Mouse (Mus musculus) gastrocnemius, postnatal 36 days (tissue): ENCODE results near the gene Rbms3. TPM values are rescaled to one million over a fixed set of nuclear protein-coding genes. Genes with fewer than 3 reads are reported as not detected.

Experiments used
- DNase-seq, 2 experiments: peaks; one replicate each; pipeline ENCODE4 v3.0.0; 2022
- intact Hi-C: fragments of 180-260 bp; cut with DNase I; formaldehyde crosslinking; loops from one replicate; pipeline ENCODE4 v1.15.1; 2025
- total RNA-seq, 2 experiments: library from RNA; stranded (reverse); gene quantifications; 2 replicates each; pipeline ENCODE4 v1.2.3; 2021

Gene Rbms3
- total RNA-seq, 2 experiments from 2014 or later: 7.3 to 7.8 TPM

DNA sequence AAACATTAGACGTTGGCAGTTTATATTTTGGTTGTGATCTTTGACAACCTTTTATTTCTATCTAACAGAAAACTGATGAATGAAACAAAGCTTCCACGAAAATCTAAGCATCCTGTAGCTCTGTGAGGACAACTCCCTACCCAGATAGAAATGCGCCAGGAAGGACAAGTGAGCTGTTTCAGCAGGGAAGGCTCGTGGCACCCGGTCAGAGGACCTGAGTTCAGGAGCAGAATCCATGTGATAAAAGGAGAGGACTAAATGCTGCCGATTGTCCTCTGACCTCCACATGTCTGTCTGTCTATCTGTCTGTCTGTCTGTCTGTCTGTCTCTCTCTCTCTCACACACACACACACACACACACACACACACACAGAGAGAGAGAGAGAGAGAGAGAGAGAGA is 757.4 kb downstream of the Rbms3 start:
- intact Hi-C loops: no loop called here
- DNase-seq: no peak

DNA sequence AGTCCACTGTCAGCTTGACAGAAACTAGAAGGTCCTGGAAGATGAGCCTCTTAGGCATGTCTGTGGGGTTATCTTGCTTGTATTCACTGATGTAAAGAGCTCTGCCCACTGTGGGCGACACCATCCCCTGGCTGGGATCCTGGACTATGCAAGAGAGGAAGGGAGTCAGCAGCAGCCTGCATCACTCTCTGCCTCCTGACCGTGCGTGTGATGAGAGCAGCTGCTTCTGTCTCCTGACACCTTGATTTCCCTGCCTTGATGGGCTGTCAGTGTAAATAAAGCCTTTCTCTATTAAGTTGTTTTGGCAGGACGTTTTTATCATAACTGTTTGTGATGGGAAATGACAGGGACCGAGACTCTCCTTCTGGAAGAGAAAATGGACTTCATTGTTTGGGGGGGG is 758.1 kb downstream of the Rbms3 start:
- no peak for DNase-seq
- intact Hi-C loops: no loop called here

DNA sequence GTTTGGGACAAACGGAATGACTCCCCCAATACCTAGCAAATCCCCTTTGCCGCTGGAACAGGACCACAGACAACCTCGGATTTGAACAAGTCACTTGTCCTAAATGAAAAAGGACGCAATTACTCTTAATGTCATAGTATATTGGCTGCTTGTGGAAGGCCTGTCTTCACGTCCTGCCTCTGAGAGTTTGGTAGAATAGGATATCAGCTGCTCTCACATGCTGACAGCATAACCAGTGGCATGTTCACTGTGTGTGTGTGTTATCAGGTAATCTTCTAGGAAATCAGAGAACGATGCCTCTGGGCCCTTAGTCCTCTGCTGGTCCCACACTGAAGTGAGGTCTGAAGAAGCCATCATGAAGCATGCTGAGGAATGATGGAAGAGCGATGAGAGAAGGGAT is 763.7 kb downstream of the Rbms3 start:
- no peak for DNase-seq
- intact Hi-C loops: no loop called here

DNA sequence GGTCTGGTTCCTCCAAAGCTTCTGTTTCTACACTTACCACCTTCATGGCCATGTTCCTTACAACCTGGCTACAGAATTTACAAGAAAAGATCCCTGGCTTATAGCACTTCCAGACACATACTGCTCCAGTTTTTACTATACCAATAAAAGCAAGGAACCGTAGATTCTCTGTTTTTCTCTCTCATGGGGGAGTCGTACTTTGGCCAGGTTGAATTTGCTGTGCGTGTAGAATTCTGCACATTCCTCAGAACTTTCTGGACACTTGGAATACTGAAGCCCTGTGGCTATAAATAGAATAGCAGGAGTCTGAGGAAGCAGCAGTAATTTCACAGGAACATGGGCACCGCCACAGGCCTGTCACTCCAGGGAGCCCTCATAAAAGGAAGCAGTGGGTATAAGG is 766.1 kb downstream of the Rbms3 start:
- intact Hi-C loops: no loop called here
- DNase-seq: no peak

DNA sequence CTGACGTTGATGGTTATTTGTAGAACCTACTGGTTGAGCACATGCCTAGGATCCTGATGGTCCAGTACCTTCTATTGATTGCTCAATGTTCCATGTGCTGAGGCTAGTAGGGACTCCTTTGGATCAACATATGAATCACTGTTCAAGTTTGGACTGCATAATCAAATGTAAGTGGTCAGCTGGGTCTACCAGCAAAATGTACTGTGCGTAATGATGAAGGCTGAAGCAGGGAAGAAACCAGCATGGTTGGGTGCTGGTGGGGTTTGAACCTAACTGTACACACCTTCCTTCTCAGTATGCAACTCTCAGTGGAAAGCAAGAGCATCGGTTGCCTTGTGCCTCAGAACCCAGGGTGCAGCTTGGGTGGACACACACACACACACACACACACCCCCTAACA is 767.4 kb downstream of the Rbms3 start:
- intact Hi-C loops: no loop called here
- no peak for DNase-seq

DNA sequence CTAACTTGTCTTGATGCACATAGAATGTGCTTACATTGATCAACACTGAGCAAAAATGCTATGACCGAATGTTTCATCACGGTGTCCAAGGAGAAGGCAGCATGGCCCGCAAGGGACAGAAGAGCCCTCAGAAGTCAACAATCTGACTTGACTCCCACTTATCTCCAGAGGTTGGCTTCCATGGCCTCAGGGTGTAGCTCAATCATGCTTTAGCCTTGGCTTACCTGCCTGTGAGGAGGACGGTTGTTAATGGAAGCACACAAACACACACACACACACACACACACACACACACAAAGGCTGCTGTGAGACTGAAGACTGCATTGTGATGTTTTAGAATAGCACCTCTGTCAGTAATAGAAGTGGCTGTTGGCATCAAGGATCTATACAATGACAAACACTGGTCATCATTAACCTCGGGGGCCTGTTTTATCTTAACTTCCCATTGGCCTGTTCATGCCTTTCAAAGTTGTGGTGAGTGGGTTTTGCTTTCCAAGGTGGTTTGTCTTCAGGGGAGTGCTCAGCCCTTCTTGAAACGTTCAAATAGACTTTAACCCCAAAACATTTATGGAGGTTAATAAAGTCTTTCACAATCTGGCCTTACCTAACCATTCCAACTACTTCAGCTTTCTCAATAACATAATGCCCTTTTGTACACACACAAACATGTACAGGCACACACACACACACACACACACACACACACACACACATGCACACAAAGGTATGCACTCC is 771.7 kb downstream of the Rbms3 start:
- DNase-seq: no peak
- intact Hi-C loops: no loop called here

DNA sequence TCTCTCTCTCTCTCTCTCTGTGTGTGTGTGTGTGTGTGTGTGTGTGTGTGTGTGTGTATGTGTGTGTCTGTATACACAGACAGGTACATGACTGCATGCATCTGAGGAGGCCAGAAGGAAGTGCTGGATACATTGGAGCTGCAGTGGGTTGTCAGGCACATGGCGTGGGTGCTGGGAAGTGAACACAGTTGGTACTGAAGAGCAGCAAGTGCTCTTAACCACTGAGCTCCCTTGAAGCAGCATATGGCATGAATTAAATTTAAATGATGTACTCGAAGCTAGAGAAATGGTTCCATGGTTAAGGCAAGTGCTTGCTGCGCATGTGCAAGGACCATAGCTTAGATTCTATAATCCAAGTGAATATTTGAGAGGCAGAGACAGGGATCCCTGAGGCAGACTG is 772.6 kb downstream of the Rbms3 start:
- DNase-seq: no peak
- intact Hi-C loops: no loop called here

DNA sequence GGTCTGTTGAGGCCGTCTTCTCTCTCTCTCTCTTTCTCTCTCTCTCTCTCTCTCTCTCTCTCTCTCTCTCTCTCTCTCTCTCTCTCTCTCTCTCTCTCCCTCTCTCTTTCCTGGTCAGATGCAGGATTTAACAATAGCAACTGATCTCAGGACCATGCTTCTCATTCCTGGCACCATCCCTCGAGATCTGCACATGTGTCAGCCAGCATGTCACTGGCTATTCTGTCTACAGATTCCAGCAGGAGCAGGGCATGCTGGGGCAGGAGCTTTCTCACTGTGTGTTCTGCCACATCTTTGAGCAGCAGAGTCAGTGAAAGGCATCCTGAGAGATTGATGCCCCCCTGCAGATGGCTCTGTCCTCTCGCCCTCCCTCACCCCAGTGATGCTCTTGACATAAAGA is 774.0 kb downstream of the Rbms3 start:
- DNase-seq: no peak
- intact Hi-C loops: no loop called here

DNA sequence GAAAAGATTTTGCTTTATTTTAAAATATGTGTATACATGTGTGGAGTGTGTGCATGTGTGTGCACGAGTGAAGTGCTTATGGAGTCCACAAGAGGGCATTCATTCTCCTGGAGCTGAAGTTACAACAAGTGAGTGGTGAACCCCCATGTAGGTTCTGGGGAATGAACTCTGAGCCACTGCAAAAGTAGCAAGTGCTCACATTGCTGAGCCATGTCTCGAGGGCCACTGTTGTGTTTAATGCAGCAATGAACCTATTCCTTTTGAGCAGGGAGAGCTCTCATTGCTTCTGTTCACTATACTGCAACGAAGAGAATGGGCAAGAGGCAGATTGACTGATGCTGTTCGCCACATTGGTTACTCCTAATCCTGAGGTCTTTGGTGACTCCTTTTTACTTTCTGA is 780.8 kb downstream of the Rbms3 start:
- DNase-seq: no peak
- intact Hi-C loops: no loop called here

DNA sequence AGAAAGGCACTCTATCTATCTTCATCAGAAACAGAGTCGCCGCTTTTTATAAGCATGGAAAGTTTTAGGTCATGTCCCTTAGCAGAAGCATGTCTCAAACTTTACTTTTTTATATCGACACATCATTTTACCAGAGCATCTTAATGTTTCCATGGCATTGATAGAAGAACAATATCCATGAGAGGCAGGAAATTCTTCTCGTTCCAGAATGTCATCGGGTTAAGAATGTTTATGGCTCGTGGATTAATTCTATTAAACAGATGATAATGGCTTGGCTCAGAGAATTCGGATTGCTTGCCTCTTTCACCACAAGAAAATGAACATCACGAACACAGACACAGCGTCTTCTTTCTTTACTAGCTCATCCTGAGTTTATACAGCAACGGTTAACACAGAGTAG is 781.5 kb downstream of the Rbms3 start:
- no peak for DNase-seq
- intact Hi-C loops: no loop called here

DNA sequence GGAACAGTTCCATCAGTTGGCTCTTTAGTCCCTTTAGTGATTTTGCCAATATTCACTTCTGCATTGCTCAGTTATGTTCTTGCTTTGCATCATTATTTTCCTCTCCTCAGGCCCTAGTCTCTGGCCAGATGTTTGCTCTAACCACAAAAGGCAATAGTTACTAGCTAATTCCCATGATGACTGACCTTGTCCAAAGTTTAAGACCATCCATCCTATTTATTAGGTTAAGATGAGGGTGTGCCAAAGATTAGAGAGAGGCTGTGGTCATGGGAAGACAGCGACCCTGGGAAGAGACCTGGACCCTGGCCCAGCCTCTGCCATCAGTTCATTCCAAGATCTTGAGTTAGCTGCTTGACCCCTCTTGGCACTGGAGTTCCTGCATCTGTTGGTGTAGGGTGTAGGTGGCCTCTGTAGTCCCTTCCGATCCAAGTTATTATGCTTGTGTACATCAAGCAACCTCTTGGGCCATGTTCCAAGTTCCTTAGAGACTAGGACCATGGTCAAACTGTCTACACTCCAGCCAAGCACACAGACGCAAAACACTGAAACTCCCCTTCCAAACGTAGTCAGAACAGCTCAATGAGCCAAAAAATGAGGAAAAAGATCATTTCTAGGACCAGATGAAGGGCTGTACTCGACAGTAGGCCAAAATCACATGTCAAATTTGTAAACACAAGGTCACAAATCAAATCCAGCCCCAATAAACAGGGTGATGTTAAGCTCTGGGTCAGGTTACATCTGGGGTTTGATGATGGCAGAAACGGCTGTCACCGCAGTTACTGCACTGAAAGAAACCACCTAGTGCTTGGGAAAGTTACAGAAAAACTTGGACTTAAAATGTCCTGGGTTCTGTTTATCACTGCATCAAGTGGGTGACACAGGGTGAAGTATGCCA is 782.2 kb downstream of the Rbms3 start:
- DNase-seq: peak; percentile 57 to 58
- intact Hi-C loops: no loop called here

DNA sequence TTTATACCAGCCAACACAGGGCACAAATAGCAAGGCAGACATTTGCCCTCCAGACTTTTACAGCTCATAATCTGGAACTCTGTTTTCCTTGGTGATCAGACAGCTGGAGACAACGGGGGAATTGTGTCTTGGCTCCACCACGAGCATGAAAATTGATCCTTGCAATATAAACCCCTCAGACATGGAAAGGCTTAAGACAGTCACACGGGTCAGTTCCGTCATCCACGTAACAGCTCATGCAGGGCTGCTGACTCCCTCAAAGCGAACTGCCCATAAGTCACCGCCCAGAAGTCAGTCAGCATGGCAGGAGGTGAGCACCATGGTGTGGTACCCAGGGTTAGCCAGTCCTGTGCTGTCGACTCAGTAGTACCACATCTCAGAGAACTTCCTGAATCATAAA is 794.8 kb downstream of the Rbms3 start:
- intact Hi-C loops: no loop called here
- no peak for DNase-seq

DNA sequence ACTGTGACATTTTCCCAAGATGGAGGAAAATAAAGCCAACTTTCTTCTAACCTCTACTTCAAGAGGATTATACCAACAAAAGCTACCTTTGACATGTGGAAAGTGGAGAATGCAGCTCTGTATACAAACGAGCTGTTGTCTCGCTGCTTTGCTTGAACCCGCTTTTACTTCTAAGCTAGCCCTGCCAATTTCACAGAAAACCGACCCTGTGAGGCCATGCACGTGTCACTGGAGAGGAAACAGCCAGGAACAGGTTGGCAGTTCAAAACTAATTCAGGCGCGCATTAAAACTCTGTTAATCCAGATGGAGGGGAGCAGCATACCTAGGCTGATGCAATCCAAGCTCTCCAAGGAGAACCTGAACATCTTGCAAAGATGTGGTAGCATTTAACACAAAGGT is 796.0 kb downstream of the Rbms3 start:
- DNase-seq: no peak
- intact Hi-C loops: no loop called here

DNA sequence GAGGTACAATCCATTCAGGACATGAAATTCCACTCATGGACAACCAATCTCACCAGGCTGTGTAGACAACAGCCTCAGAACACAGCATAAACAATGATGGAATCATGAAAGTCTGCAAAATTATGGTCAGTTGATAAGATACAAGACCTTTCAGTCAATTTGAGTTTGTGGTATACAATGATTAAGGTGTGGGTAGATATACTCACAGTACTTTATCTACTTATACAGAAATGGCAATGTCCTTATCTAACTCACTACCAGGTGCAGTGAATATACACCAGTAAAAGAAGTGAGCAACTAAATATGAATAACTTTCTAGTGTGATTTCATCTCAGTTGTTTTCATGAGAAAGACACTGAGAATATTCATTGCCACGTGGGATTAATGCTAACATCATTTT is 796.9 kb downstream of the Rbms3 start:
- intact Hi-C loops: no loop called here
- DNase-seq: no peak

DNA sequence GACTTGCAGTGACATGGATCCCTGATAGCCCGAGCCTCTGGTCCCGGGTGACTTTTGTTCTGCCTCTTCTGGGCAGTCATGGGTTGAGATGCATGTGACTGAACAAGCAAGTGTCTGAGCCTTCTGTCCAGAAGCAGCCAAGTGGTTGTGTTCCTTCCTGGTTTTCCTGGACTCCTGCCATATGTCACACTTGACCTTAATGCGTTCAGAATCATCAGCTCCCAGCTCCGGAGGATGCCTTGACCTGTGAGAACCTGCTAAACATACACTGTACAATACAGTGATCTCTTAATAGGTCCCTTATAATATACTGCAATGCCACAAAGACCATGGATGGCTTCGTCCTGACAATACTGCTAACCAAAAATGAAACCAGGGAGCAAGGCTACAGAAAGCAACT is 798.3 kb downstream of the Rbms3 start:
- DNase-seq: no peak
- intact Hi-C loops: no loop called here

DNA sequence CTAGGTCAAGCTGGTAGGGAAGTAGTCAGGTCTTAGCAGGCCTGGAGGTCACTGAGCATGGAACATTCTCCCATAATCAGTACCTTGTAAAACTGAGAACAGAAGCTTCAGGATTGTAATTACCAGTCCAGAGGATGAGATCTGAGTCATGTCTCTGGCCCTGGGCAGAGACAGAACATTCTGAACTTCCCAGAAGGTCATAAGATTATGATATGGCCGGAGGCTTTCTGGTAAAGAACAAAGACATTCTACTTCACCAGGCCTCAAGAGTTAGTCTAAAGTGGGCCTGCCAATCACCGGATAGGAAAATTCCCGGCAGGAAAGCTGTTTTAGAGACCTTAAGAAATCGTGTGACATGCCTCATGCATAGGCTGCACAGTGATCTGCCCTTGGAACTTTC is 799.8 kb downstream of the Rbms3 start:
- intact Hi-C loops: no loop called here
- DNase-seq: no peak

DNA sequence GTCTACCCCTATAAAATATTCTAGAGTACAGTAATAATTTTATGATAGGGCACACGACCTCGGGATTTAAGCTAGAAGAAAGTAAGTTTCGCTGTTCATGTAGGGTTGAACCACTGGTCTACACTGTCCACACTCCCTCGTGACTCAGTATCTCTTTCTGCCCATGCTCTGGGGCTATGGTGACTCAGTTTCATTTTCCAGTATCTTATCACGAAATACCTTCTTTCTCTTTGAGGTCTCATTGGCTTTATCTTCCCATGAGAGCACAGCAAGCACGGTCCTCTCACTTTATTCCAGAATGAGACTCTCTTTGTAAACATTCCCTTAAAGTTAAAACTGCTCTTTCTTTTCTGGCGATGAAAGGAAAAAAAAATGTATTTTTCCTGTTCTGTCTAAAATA is 808.1 kb downstream of the Rbms3 start:
- intact Hi-C loops: no loop called here
- no peak for DNase-seq

DNA sequence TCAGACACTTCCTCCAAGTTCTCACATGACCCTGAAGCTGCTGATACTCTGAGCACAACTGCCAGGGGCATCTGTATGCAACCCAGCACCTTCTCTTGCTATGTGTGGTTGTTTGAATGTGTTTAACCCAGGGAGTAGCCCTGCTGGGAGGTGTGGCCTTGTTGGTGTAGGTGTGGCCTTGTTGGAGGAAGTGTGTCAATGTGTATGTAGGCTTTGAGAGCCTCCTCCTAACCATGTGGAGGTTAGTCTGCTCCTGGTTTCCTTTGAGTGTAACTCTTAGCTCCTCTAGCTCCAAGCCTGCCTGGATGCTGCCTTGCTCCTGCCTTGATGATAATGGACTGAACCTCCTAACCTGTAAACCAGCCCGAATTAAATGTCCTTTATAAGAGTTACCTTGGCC is 812.5 kb downstream of the Rbms3 start:
- intact Hi-C loops: no loop called here
- no peak for DNase-seq

DNA sequence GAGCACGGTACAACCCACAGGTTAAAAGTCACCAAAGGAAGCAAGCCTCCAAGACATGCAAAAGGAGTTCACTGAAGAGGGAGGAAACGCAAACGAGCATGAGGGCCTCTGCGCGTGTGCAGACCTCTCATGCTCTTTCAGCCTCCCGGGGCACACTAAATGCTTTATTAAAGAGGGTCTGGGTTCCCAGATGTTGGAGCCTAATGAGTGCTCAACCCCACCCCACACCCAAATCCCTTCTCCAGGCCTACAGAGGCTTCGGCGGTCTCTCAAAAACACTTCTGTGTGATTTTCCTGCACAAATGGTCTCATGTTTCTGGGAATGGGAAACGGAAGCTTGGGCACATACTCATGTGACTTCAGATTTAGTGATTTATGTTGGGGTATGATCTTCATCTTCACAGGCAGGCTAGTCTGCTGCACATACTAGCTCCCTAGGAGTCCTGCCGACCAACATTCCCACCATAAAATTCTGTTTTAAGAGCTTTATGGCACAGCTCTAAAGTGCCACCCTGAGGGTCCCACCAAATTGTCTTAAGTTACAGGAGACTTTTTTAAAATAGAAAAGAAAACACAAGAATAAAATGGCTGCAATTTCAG is 815.1 kb downstream of the Rbms3 start:
- no peak for DNase-seq
- intact Hi-C loops: no loop called here

DNA sequence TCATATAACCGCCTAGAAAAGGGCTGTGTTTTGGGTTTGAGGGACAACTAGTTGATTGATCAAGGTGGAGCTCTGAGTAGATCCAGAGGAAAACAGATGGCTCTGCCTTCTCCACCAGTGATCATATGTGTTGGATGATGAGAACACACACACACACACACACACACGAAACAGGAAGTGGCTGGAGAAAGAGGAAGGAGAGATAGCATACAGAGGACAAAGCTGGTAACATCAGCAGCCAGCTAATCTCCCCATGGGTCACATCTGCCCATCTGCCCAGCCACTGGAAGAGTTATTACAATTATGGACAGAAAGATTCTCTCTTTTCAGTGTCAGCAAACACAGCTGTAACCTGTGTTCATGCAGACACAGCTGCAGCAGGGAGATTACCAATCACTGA is 816.3 kb downstream of the Rbms3 start:
- no peak for DNase-seq
- intact Hi-C loops: no loop called here

DNA sequence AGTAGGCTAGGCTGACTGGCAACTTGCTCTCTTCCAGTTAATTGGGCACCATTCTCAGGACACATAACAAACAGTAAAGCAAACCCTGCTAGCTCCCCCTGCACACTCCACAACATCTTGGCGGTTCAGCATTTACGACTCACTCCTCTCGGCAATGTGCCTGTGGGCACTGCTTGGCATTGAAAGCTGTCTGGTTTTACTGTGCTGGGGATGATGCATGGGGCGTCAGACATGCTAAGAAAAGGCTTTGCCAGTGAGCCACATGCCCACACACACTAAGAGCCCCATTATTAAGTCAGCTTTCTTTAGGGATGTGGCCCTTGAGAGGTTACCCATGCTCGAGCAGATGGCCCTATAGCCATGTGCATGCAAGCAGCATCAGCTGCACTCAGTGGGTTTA is 820.5 kb downstream of the Rbms3 start:
- intact Hi-C loops: no loop called here
- no peak for DNase-seq

DNA sequence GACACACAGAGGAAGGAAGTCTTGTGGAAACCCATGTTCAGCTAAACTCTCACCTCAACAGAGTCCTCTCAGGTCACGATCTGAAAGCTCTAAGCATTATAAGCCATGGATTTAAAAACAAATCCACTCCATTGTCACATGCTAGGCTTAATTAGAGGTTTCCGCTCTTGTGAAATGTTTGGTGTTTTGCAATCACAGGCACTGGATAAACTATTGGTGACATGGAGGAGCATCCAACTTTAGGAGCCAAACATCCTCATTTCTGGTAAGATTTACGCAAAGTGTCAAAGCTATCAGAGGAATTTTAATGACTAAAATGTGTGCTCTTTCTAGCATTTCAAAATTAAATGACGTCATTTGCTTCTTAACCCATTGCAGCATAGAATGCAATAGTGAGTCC is 821.3 kb downstream of the Rbms3 start:
- no peak for DNase-seq
- intact Hi-C loops: no loop called here
